Mouse (Mus musculus) intestine, embryonic 14.5 days (tissue): ENCODE results near the gene Naa50. TPM values are rescaled to one million over a fixed set of nuclear protein-coding genes. Genes with fewer than 3 reads are reported as not detected.

ENCODE experiments used
- ATAC-seq: fragments of 200-750 bp; cut with Nextera tagmentation; replicated peaks from 2 replicates; pipeline ENCODE4 v1.8.0; 2017; ENCODE audit warnings: low read depth, moderate number of reproducible peaks, moderate TSS enrichment, moderate library complexity; ENCODE audit not compliant: low FRiP score, low TSS enrichment
- DNase-seq: peaks from one replicate; pipeline ENCODE4 v3.0.0-alpha.2; 2018; ENCODE audit warnings: low spot score
- H3K27ac ChIP-seq: fragments of 300-500 bp; sonication (generic); 2 replicates; pipeline ENCODE4 v1.5.1; 2014; ENCODE audit warnings: low read depth, mild to moderate bottlenecking, control low read depth
- H3K27me3 ChIP-seq: fragments of 300-500 bp; sonication (generic); replicated peaks from 2 replicates; pipeline ENCODE4 v1.6.1; 2014; ENCODE audit warnings: low read length, control low read depth; ENCODE audit not compliant: control insufficient read depth, insufficient read depth
- H3K36me3 ChIP-seq: fragments of 300-500 bp; sonication (generic); 2 replicates; pipeline ENCODE4 v1.6.1; 2014; ENCODE audit warnings: low read length, control low read depth; ENCODE audit not compliant: control insufficient read depth, insufficient read depth
- H3K4me1 ChIP-seq: fragments of 300-500 bp; sonication (generic); replicated peaks from 2 replicates; pipeline ENCODE4 v1.6.1; 2014; ENCODE audit warnings: low read length, control low read depth, mixed read lengths; ENCODE audit not compliant: control insufficient read depth, insufficient read depth
- H3K4me2 ChIP-seq: fragments of 300-500 bp; sonication (generic); 2 replicates; pipeline ENCODE4 v1.6.1; 2014; ENCODE audit warnings: low read length
- H3K4me3 ChIP-seq: fragments of 300-500 bp; sonication (generic); 2 replicates; pipeline ENCODE4 v1.5.1; 2014; ENCODE audit warnings: low read depth, low read length, control low read depth, mixed read lengths
- H3K9ac ChIP-seq: fragments of 300-500 bp; sonication (generic); 2 replicates; pipeline ENCODE4 v1.6.1; 2014; ENCODE audit warnings: mild to moderate bottlenecking, low read length
- H3K9me3 ChIP-seq: fragments of 300-500 bp; sonication (generic); 2 replicates; pipeline ENCODE4 v1.6.1; 2016; ENCODE audit warnings: low read length, control low read depth; ENCODE audit not compliant: control insufficient read depth
- WGBS: fragments of 180-500 bp; shearing (Covaris S2); extraction: QIAGEN DNeasy Blood & Tissue Kit; methylation state at CpG from one replicate; pipeline ENCODE4 v1.1.7; 2014; 5-methylcytosine and 5-hydroxymethylcytosine counted together
- polyA plus RNA-seq: library from polyadenylated mRNA; unstranded; fragments of >200 nt; fragmentation: Nextera tagmentation; extraction: Ambion mirVana; gene quantifications from 2 replicates; pipeline ENCODE4 v1.2.1, GENCODE M21; 2014

Naa50 gene
- polyA plus RNA-seq, 1 experiment from 2014 or later = 65.5 TPM

DNA sequence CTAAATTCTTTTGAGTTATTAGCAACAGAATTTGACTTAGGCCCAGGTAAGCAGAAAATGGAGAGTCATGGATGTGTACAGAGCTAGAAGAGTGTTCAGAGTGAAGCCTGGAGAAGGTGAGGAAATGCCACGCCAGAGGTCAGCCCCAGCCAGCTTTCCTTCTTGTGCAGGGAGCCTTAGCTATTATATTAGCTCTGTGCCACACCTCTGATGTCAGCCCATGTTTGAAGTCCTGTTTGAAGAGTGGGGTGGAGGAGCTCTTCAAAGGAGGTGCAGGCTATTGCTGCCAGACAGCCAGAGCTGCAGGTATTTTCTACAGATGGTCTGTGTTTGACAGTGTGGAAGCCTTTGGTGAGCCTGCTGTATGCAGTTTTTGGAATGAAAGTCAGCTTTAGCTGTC lies 38.9 kb downstream of the Naa50 start:
- Histone ChIP-seq H3K9ac (no peak overlapping the region), H3K4me2 (no peak overlapping the region), H3K4me1 (peaks cover 12% of the 10 kb centered on the region), H3K27me3 (no peaks in the 10 kb centered on the region), H3K9me3 (no peaks in the 10 kb centered on the region), H3K4me3 (no peak overlapping the region), H3K36me3 (peaks cover 7% of the 10 kb centered on the region; the same call in 1 of the 2 replicates), H3K27ac (peak overlapping the region; percentile 27; the same call in 1 of the 2 replicates)
- 50% methylated on average over 1 of the region's 1 CpGs for WGBS
- peak; percentile 73 for ATAC-seq
- no peak for DNase-seq

- Histone ChIP-seq H3K27ac (no peak overlapping the region), H3K4me1 (no peaks in the 10 kb centered on the region; the same call in 1 of the 2 replicates), H3K9me3 (no peaks in the 10 kb centered on the region), H3K36me3 (peaks cover 7% of the 10 kb centered on the region; the same call in 1 of the 2 replicates), H3K4me3 (no peak overlapping the region), H3K27me3 (no peaks in the 10 kb centered on the region), H3K9ac (no peak overlapping the region), H3K4me2 (no peak overlapping the region)
- DNase-seq (no peak), ATAC-seq (no peak)
- 93% methylated on average over 1 of the region's 1 CpGs for WGBS
Observed at GRCm38 (mm10) chr16:44182597-44182996, 43.0 kb downstream of the Naa50 start.

GRCm38 (mm10) chr16:44184769-44185168 lies 45.1 kb downstream of the Naa50 start:
- Histone ChIP-seq H3K36me3 (peaks cover 4% of the 10 kb centered on the region; the same call in 1 of the 2 replicates), H3K27ac (no peak overlapping the region), H3K9ac (no peak overlapping the region), H3K4me2 (no peak overlapping the region), H3K4me1 (no peaks in the 10 kb centered on the region), H3K9me3 (0 out of 2 replicates have a peak, but pooled peaks cover 4% of the 10 kb centered on the region), H3K27me3 (no peaks in the 10 kb centered on the region), H3K4me3 (no peak overlapping the region)
- DNase-seq (no peak), ATAC-seq (no peak)
- WGBS = 61% methylated on average over 3 of the region's 3 CpGs

GRCm38 (mm10) chr16:44187172-44187571 lies 47.5 kb downstream of the Naa50 start:
- H3K27me3 ChIP-seq = no peaks in the 10 kb centered on the region
- no peaks in the 10 kb centered on the region for H3K4me1 ChIP-seq
- H3K9ac ChIP-seq = no peak overlapping the region
- WGBS = 87% methylated on average over 4 of the region's 4 CpGs
- no peak overlapping the region for H3K4me3 ChIP-seq
- no peak for DNase-seq
- no peak overlapping the region for H3K27ac ChIP-seq
- 0 out of 2 replicates have a peak, but pooled peaks cover 4% of the 10 kb centered on the region for H3K9me3 ChIP-seq
- H3K4me2 ChIP-seq = no peak overlapping the region
- ATAC-seq = no peak
- H3K36me3 ChIP-seq = no peaks in the 10 kb centered on the region

DNA sequence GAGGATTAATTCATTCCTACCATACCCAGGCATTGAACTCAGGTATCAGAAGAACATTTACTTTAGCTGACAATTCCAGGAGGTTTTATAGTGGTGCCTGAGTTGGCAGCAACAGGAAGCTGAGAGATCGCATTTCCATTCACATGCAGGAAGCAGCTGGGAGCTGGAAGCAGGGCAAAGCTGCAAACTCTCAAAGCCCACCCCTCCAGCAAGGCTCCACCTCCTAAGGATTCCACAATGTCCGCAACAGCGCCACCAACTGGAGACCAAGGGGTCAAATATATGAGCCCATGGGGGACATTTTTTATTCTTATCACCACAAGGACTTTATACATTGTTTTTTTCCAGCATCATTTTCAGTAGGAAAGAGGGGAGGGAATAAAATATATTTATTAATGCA lies 49.1 kb downstream of the Naa50 start:
- 91% methylated on average over 3 of the region's 3 CpGs for WGBS
- Histone ChIP-seq H3K9ac (no peak overlapping the region), H3K4me2 (no peak overlapping the region), H3K27me3 (no peaks in the 10 kb centered on the region), H3K4me3 (no peak overlapping the region), H3K36me3 (no peaks in the 10 kb centered on the region), H3K27ac (no peak overlapping the region), H3K4me1 (no peaks in the 10 kb centered on the region), H3K9me3 (0 out of 2 replicates have a peak, but pooled peaks cover 4% of the 10 kb centered on the region)
- ATAC-seq = no peak
- no peak for DNase-seq

GRCm38 (mm10) chr16:44190032-44190431 lies 50.4 kb downstream of the Naa50 start:
- WGBS = 78% methylated on average over 6 of the region's 6 CpGs
- Histone ChIP-seq H3K4me3 (no peak overlapping the region), H3K4me1 (no peaks in the 10 kb centered on the region), H3K27ac (no peak overlapping the region), H3K36me3 (no peaks in the 10 kb centered on the region), H3K27me3 (no peaks in the 10 kb centered on the region), H3K4me2 (no peak overlapping the region), H3K9ac (no peak overlapping the region), H3K9me3 (0 out of 2 replicates have a peak, but pooled peaks cover 4% of the 10 kb centered on the region)
- no peak for ATAC-seq
- DNase-seq = no peak

- DNase-seq (no peak), ATAC-seq (no peak)
- Histone ChIP-seq H3K4me2 (no peak overlapping the region), H3K4me3 (no peak overlapping the region), H3K9me3 (0 out of 2 replicates have a peak, but pooled peaks cover 4% of the 10 kb centered on the region), H3K36me3 (no peaks in the 10 kb centered on the region), H3K27me3 (no peaks in the 10 kb centered on the region), H3K27ac (no peak overlapping the region), H3K4me1 (no peaks in the 10 kb centered on the region), H3K9ac (no peak overlapping the region)
- 93% methylated on average over 2 of the region's 2 CpGs for WGBS
Observed at GRCm38 (mm10) chr16:44190968-44191367, 51.3 kb downstream of the Naa50 start.

- Histone ChIP-seq H3K9ac (no peak overlapping the region), H3K27me3 (no peaks in the 10 kb centered on the region), H3K27ac (no peak overlapping the region), H3K4me2 (no peak overlapping the region), H3K4me3 (no peak overlapping the region), H3K36me3 (peaks cover 40% of the 10 kb centered on the region), H3K4me1 (no peaks in the 10 kb centered on the region), H3K9me3 (no peaks in the 10 kb centered on the region)
- WGBS = 92% methylated on average over 14 of the region's 14 CpGs
- ATAC-seq (no peak), DNase-seq (no peak)
Observed at GRCm38 (mm10) chr16:44199066-44199703, 59.6 kb downstream of the Naa50 start.

GRCm38 (mm10) chr16:44200146-44200545 lies 60.5 kb downstream of the Naa50 start:
- Histone ChIP-seq H3K9ac (no peak overlapping the region), H3K9me3 (no peaks in the 10 kb centered on the region), H3K4me1 (no peaks in the 10 kb centered on the region), H3K36me3 (peaks cover 40% of the 10 kb centered on the region), H3K27ac (no peak overlapping the region), H3K4me2 (no peak overlapping the region), H3K27me3 (no peaks in the 10 kb centered on the region), H3K4me3 (no peak overlapping the region)
- DNase-seq = no peak
- 93% methylated on average over 4 of the region's 4 CpGs for WGBS
- no peak for ATAC-seq
